Mouse (Mus musculus): ENCODE results near the gene 1110065P20Rik. TPM values are rescaled to one million over a fixed set of nuclear protein-coding genes. Genes with fewer than 3 reads are reported as not detected.

Gene 1110065P20Rik
- polyA plus RNA-seq, 2 experiments = 10.6 to 15.4 TPM

DNA sequence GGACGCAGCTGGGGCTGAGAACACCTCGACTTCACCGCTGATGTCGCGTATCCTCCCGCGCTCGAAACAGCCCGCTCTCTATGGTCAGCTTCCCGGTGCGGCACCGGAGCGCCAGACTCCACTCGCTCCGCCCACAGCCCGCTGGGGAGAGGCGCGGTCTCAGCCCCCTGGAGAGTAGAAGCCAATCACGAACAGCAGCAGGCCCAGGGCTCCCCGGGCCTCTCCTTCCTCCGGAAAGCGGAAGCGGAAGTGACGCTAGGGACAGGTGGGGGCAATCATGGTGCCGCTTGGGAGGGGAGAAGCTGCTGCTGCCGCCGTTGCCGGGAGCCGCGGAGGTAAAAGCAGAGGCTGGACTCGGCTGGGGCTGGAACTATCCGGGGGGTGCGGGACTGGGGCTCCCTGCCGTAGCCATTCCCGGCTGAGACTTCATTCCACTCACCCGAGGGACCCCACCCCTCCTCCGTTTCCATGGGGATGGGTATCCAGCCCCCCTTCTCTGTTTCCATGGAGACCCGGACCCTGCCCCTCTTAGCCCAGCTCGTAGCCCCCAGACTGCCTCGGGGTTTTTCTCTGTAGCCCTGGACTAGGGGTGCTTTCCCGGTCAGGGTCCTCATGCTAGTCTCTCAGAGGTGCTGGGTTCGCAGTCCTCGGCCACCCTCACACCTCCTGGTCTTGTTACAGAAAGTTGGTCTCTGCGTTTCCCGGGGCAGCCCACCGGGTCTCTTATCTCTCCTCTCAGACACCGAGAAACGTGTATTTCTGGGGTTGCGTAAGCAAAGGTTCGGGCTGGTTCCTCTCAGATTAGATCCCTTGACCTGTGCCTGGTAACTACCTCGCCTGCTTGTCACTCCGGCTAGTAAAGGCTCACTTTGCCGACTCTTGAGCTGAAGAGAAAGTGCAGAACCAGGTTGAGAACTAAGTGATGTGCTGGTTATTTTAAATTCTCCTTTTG, 48.4 kb downstream of the 1110065P20Rik start:
- WGBS (ENCODE audit: insufficient replicate concordance) = under 1% methylated on average over 52 of the region's 53 CpGs
- peak overlapping the region; percentile 90 for H3K27ac ChIP-seq
- no peaks in the 10 kb centered on the region for H3K27me3 ChIP-seq (ENCODE audit: control insufficient read depth, insufficient read depth, low read length)
- H3K36me3 ChIP-seq (replicated peaks; ENCODE audit: control insufficient read depth, insufficient read depth, low read depth) = peaks cover 44% of the 10 kb centered on the region
- peak overlapping the region; percentile 74 to 99 for H3K4me3 ChIP-seq (ENCODE audit: insufficient read depth in 1 of 2, low read depth in 2 of 2, low read length in 2 of 2)
- TF ChIP-seq CTCF (IDR thresholded peaks at IDR 0.05; ENCODE audit: low read depth) (no peak; the same call in 1 of the 2 replicates), EP300 (IDR thresholded peaks at IDR 0.05; ENCODE audit: low read depth) (peak; percentile 77)
- DNase-seq (ENCODE audit: low read depth in 3 of 3, low spot score in 3 of 3) = peak; percentile 96 to 98 (median 97)
- H3K4me2 ChIP-seq (ENCODE audit: low read depth) = peak overlapping the region; percentile 81
- peak; percentile 99 for ATAC-seq (ENCODE audit: insufficient read depth)
- peaks cover 11 to 19% of the 10 kb centered on the region in 2 experiments for H3K4me1 ChIP-seq (replicated peaks; ENCODE audit: control insufficient read depth in 2 of 2, insufficient read depth in 2 of 2, low read length in 1 of 2)
- H3K9me3 ChIP-seq (ENCODE audit: control insufficient read depth, low read length) = no peaks in the 10 kb centered on the region
- peak overlapping the region; percentile 79 for H3K9ac ChIP-seq (replicated peaks)

DNA sequence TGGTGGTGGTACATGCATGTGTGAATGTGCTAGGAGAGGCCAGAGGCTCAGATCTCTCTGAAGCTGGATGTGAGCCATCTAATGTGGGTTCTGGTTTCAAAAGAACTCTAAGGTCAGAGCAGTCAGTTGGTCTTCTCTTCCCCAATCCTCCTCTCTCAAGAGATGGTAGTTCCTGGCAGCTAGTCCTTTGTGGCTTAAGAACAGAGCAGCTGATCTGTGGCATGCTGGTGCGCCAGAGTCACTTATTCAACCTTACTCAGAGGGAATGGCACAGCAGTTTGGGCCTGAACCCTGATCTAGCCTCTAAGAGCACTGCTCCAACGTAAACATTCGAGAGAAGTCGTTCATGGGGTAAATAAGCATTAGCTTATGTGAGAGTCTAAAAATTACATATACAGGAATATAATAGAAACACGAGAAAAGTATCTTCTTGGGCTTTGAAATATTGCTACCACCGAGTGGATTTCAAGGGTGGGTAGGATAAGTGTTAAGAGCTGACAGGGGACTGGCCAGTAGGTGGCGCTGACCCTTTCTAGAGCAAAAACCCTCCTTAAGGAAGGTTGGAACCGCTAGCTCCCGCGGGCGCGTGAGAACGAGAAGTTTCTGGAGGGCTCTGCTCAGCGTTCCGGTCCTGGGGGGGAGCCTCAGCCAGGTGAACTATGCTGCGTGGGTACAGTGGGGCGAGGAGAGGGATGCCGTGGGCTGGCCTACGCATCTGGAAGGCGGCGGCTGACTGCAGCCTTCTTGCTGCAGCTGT, 49.3 kb downstream of the 1110065P20Rik start, which contains the start of gene Mtf1:
Gene Mtf1 (plus strand): TSS at position 553 of the 757 bp plus-strand sequence.
- Histone ChIP-seq H3K4me3 (ENCODE audit: insufficient read depth in 1 of 2, low read depth in 2 of 2, low read length in 2 of 2) (peak within 1 kb of the TSS; percentile 74 to 99), H3K4me2 (ENCODE audit: low read depth) (peak within 1 kb of the TSS; percentile 81), H3K9me3 (ENCODE audit: control insufficient read depth, low read length) (no peaks in the 10 kb centered on the region), H3K27ac (peak within 1 kb of the TSS; percentile 90), H3K36me3 (replicated peaks; ENCODE audit: control insufficient read depth, insufficient read depth, low read depth) (peaks cover 45% of the 10 kb centered on the region), H3K4me1 (replicated peaks; ENCODE audit: control insufficient read depth in 2 of 2, insufficient read depth in 2 of 2, low read length in 1 of 2) (peaks cover 9 to 19% of the 10 kb centered on the region in 2 experiments), H3K27me3 (ENCODE audit: control insufficient read depth, insufficient read depth, low read length) (no peaks in the 10 kb centered on the region), H3K9ac (replicated peaks) (peak within 1 kb of the TSS; percentile 79)
- TF ChIP-seq EP300 (IDR thresholded peaks at IDR 0.05; ENCODE audit: low read depth) (no peak; the same call in 1 of the 2 replicates), CTCF (IDR thresholded peaks at IDR 0.05; ENCODE audit: low read depth) (peak; percentile 90)
- DNase-seq (ENCODE audit: low read depth in 3 of 3, low spot score in 3 of 3) (peak; percentile 83 to 87 (median 84)), ATAC-seq (ENCODE audit: insufficient read depth) (peak; percentile 77)
- WGBS (ENCODE audit: insufficient replicate concordance) = 3% methylated on average over 21 of the region's 21 CpGs

Other genes with a start within 250 kb of the 1110065P20Rik start
- not detected in 2 replicates for gene 3100002H09Rik, start 240.4 kb downstream of the 1110065P20Rik start, polyA plus RNA-seq (2012; rRNA removed)
- not detected in 2 replicates for gene 3100002H09Rik, start 240.4 kb downstream of the 1110065P20Rik start, polyA plus RNA-seq (2014; fragmentation: Nextera tagmentation; extraction: Ambion mirVana)
- 0.01 and 0.02 TPM in 2 replicates for gene Pou3f1, start 194.4 kb downstream of the 1110065P20Rik start, polyA plus RNA-seq (2012; rRNA removed)
- gene Pou3f1, start 194.4 kb downstream of the 1110065P20Rik start, polyA plus RNA-seq (2014; fragmentation: Nextera tagmentation; extraction: Ambion mirVana) = not detected in 2 replicates
- gene Utp11, start 157.6 kb downstream of the 1110065P20Rik start, polyA plus RNA-seq (2012; rRNA removed) = 7.5 and 16.4 TPM in 2 replicates
- 20.8 and 22.4 TPM in 2 replicates for gene Utp11, start 157.6 kb downstream of the 1110065P20Rik start, polyA plus RNA-seq (2014; fragmentation: Nextera tagmentation; extraction: Ambion mirVana)
- 2.8 TPM in 2 replicates for gene Fhl3, start 150.5 kb downstream of the 1110065P20Rik start, polyA plus RNA-seq (2012; rRNA removed)
- gene Fhl3, start 150.5 kb downstream of the 1110065P20Rik start, polyA plus RNA-seq (2014; fragmentation: Nextera tagmentation; extraction: Ambion mirVana) = 2.7 and 2.9 TPM in 2 replicates
- 21.2 and 42.1 TPM in 2 replicates for gene Sf3a3, start 136.4 kb downstream of the 1110065P20Rik start, polyA plus RNA-seq (2012; rRNA removed)
- gene Sf3a3, start 136.4 kb downstream of the 1110065P20Rik start, polyA plus RNA-seq (2014; fragmentation: Nextera tagmentation; extraction: Ambion mirVana) = 59.2 and 63.6 TPM in 2 replicates
- 36.6 and 40.3 TPM in 2 replicates for gene Inpp5b, start 109.3 kb downstream of the 1110065P20Rik start, polyA plus RNA-seq (2012; rRNA removed)
- gene Inpp5b, start 109.3 kb downstream of the 1110065P20Rik start, polyA plus RNA-seq (2014; fragmentation: Nextera tagmentation; extraction: Ambion mirVana) = 36.7 and 40.0 TPM in 2 replicates
- 4.3 and 7.1 TPM in 2 replicates for gene Mtf1, start 49.1 kb downstream of the 1110065P20Rik start, polyA plus RNA-seq (2012; rRNA removed)
- 10.9 and 15.2 TPM in 2 replicates for gene Mtf1, start 49.1 kb downstream of the 1110065P20Rik start, polyA plus RNA-seq (2014; fragmentation: Nextera tagmentation; extraction: Ambion mirVana)
- 19.0 and 20.9 TPM in 2 replicates for gene Yrdc, start 517 bp downstream of the 1110065P20Rik start, polyA plus RNA-seq (2012; rRNA removed)
- 21.7 and 21.9 TPM in 2 replicates for gene Yrdc, start 517 bp downstream of the 1110065P20Rik start, polyA plus RNA-seq (2014; fragmentation: Nextera tagmentation; extraction: Ambion mirVana)
- gene Maneal, start 11.0 kb upstream of the 1110065P20Rik start, polyA plus RNA-seq (2012; rRNA removed) = 0.06 and 0.08 TPM in 2 replicates
- gene Maneal, start 11.0 kb upstream of the 1110065P20Rik start, polyA plus RNA-seq (2014; fragmentation: Nextera tagmentation; extraction: Ambion mirVana) = 0.06 TPM in 1 of 2 replicates, not detected in the other
- not detected in 2 replicates for gene Epha10, start 29.7 kb upstream of the 1110065P20Rik start, polyA plus RNA-seq (2012; rRNA removed)
- not detected in 2 replicates for gene Epha10, start 29.7 kb upstream of the 1110065P20Rik start, polyA plus RNA-seq (2014; fragmentation: Nextera tagmentation; extraction: Ambion mirVana)
- gene 9930104L06Rik, start 85.9 kb upstream of the 1110065P20Rik start, polyA plus RNA-seq (2012; rRNA removed) = 5.8 and 5.9 TPM in 2 replicates
- 0.94 and 1.5 TPM in 2 replicates for gene 9930104L06Rik, start 85.9 kb upstream of the 1110065P20Rik start, polyA plus RNA-seq (2014; fragmentation: Nextera tagmentation; extraction: Ambion mirVana)
- 48.0 and 61.8 TPM in 2 replicates for gene Cdca8, start 88.1 kb upstream of the 1110065P20Rik start, polyA plus RNA-seq (2012; rRNA removed)
- 91.6 and 102 TPM in 2 replicates for gene Cdca8, start 88.1 kb upstream of the 1110065P20Rik start, polyA plus RNA-seq (2014; fragmentation: Nextera tagmentation; extraction: Ambion mirVana)
- gene Rspo1, start 135.2 kb upstream of the 1110065P20Rik start, polyA plus RNA-seq (2012; rRNA removed) = 0.68 and 0.69 TPM in 2 replicates
- gene Rspo1, start 135.2 kb upstream of the 1110065P20Rik start, polyA plus RNA-seq (2014; fragmentation: Nextera tagmentation; extraction: Ambion mirVana) = 0.42 and 0.51 TPM in 2 replicates
- 11.7 and 26.7 TPM in 2 replicates for gene Gnl2, start 165.4 kb upstream of the 1110065P20Rik start, polyA plus RNA-seq (2012; rRNA removed)
- gene Gnl2, start 165.4 kb upstream of the 1110065P20Rik start, polyA plus RNA-seq (2014; fragmentation: Nextera tagmentation; extraction: Ambion mirVana) = 35.9 and 39.5 TPM in 2 replicates
- 0.02 TPM in 1 of 2 replicates, not detected in the other for gene Dnali1, start 214.5 kb upstream of the 1110065P20Rik start, polyA plus RNA-seq (2012; rRNA removed)
- 0.10 TPM in 1 of 2 replicates, not detected in the other for gene Dnali1, start 214.5 kb upstream of the 1110065P20Rik start, polyA plus RNA-seq (2014; fragmentation: Nextera tagmentation; extraction: Ambion mirVana)
- 7.5 and 8.5 TPM in 2 replicates for gene Snip1, start 215.5 kb upstream of the 1110065P20Rik start, polyA plus RNA-seq (2012; rRNA removed)
- 13.5 and 15.9 TPM in 2 replicates for gene Snip1, start 215.5 kb upstream of the 1110065P20Rik start, polyA plus RNA-seq (2014; fragmentation: Nextera tagmentation; extraction: Ambion mirVana)
- 9.0 and 13.5 TPM in 2 replicates for gene Meaf6, start 233.9 kb upstream of the 1110065P20Rik start, polyA plus RNA-seq (2012; rRNA removed)
- 23.0 and 25.7 TPM in 2 replicates for gene Meaf6, start 233.9 kb upstream of the 1110065P20Rik start, polyA plus RNA-seq (2014; fragmentation: Nextera tagmentation; extraction: Ambion mirVana)